Mouse (Mus musculus) heart, adult 2 months (tissue): Measurements from ENCODE around the gene Lrrc39. TPM values are rescaled to one million over a fixed set of nuclear protein-coding genes. Genes with fewer than 3 reads are reported as not detected.
"Not testable (repeated sequence)": the region's sequence is repeated elsewhere in the genome, so short reads cannot be mapped to it uniquely, and the experiment has no call there.

ENCODE experiments used
- DNase-seq, 2 experiments: peaks; one replicate each; pipeline ENCODE4 v3.0.0; 2021
- H3K27ac ChIP-seq: fragments of 200-600 bp; 2 replicates; pipeline ENCODE4 v1.8.1; 2022
- H3K27me3 ChIP-seq: fragments of 200-500 bp; 2 replicates; pipeline ENCODE4 v1.6.1; 2012; ENCODE audit warnings: mild to moderate bottlenecking, low read length, inconsistent platforms, mixed read lengths; ENCODE audit not compliant: control insufficient read depth, insufficient read depth
- H3K36me3 ChIP-seq: fragments of 200-500 bp; 2 replicates; pipeline ENCODE4 v1.6.1; 2012; ENCODE audit warnings: low read length, inconsistent platforms; ENCODE audit not compliant: control insufficient read depth, insufficient read depth
- H3K4me1 ChIP-seq: fragments of 200-500 bp; 2 replicates; pipeline ENCODE4 v1.6.1; 2011; ENCODE audit warnings: low read length; ENCODE audit not compliant: control insufficient read depth, insufficient read depth
- H3K4me3 ChIP-seq: fragments of 200-600 bp; 2 replicates; pipeline ENCODE4 v1.8.1; 2022
- H3K79me2 ChIP-seq: fragments of 200-500 bp; replicated peaks from 2 replicates; pipeline ENCODE4 v1.6.1; 2012; ENCODE audit warnings: mild to moderate bottlenecking, inconsistent platforms, low read length, moderate library complexity, mixed read lengths; ENCODE audit not compliant: control insufficient read depth, insufficient read depth
- H3K9ac ChIP-seq: fragments of 200-500 bp; 2 replicates; pipeline ENCODE4 v1.6.1; 2012; ENCODE audit warnings: low read depth, mild to moderate bottlenecking, control low read depth, inconsistent platforms, low read length, mixed read lengths
- CTCF ChIP-seq: fragments of 200-600 bp; IDR thresholded peaks from 2 replicates; pipeline ENCODE4 v1.8.1; 2022; ENCODE audit warnings: antibody characterized with exemption, mild to moderate bottlenecking, moderate library complexity
- EP300 ChIP-seq: fragments of 200-500 bp; IDR thresholded peaks from 2 replicates; pipeline ENCODE4 v1.6.1; 2011; ENCODE audit warnings: low read depth, low read length, control low read depth; ENCODE audit not compliant: insufficient read depth
- POLR2A ChIP-seq: fragments of 200-500 bp; IDR thresholded peaks from 2 replicates; pipeline ENCODE4 v1.6.1; 2011; ENCODE audit warnings: mild to moderate bottlenecking, low read depth, low read length, control low read depth; ENCODE audit not compliant: insufficient read depth
- WGBS: fragments of 180-500 bp; shearing (Covaris S2); methylation state at CpG from one replicate; pipeline ENCODE4 v1.1.7; 2018; 5-methylcytosine and 5-hydroxymethylcytosine counted together
- intact Hi-C: fragments of 180-260 bp; cut with DNase I; formaldehyde crosslinking; loops from one replicate; pipeline ENCODE4 v1.15.1; 2025
- polyA plus RNA-seq: library from polyadenylated mRNA; depleted of rRNA; stranded (reverse); fragments of >200 nt; gene quantifications from 2 replicates; pipeline ENCODE4 v1.2.3, GENCODE M21; 2012
- total RNA-seq, 2 experiments: library from RNA; stranded (reverse); gene quantifications; 2 replicates each; pipeline ENCODE4 v1.2.3; 2021

The Lrrc39 gene
- total and polyA plus RNA-seq, 3 experiments = 39.3 to 69.5 (median 64.4) TPM

DNA sequence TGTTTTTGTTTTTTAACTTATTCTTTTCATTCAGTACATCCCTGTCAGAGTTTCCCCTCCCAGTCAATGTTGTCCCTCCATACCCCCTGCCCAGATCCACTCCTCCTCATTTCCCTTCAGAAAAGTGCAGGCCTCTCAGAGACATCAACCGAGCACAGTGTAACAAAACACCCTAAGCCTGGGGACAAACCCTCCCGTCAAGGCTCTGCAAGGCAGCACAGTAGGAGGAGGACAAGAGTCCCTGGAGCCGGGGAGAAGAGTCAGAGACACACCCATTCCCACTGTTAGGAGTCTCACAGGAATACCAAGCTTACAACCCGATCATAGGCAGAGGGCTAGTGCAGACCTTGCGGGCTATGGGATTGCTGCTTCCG, 25.6 kb upstream of the Lrrc39 start:
- Histone ChIP-seq H3K9ac (no peak overlapping the region), H3K36me3 (no peaks in the 10 kb centered on the region; the same call in 1 of the 2 replicates), H3K4me3 (no peak overlapping the region), H3K27me3 (no peaks in the 10 kb centered on the region), H3K79me2 (no peaks in the 10 kb centered on the region), H3K4me1 (peaks cover 1% of the 10 kb centered on the region; the same call in 1 of the 2 replicates), H3K27ac (no peak overlapping the region)
- TF ChIP-seq POLR2A = no peak
- TF ChIP-seq EP300 = no peak
- no peak for TF ChIP-seq CTCF
- WGBS = 75% methylated on average over 6 of the region's 6 CpGs
- intact Hi-C loops = no loop called here
- peak in 1 of 2 experiments; percentile 11 for DNase-seq

DNA sequence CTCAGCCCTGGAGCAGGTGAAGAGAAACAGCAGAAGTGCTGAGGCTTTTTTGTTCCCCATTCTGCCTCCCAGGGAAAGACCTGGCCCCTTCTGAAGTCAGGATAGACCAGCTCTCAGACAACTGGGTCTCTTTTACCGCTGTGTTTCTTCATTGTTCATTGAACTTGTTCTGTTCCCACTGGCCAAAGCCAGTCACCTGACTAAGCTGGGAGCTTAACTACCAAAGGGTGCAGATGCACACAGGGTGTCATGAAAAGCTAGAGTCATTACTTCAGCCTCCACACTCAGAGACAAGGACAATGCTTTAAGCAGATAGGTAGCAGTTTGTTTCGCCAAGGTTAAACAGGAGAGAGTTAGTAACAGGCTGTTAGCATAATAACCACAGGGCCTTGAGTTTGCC, 20.7 kb upstream of the Lrrc39 start:
- Histone ChIP-seq H3K9ac (no peak overlapping the region), H3K27ac (no peak overlapping the region), H3K27me3 (no peaks in the 10 kb centered on the region), H3K4me3 (no peak overlapping the region), H3K36me3 (no peaks in the 10 kb centered on the region), H3K4me1 (no peaks in the 10 kb centered on the region), H3K79me2 (no peaks in the 10 kb centered on the region)
- TF ChIP-seq POLR2A = no peak
- no peak for TF ChIP-seq EP300
- no peak for TF ChIP-seq CTCF
- peak in 1 of 2 experiments; percentile 2 for DNase-seq
- intact Hi-C loops = no loop called here
- WGBS = 68% methylated on average over 2 of the region's 2 CpGs

DNA sequence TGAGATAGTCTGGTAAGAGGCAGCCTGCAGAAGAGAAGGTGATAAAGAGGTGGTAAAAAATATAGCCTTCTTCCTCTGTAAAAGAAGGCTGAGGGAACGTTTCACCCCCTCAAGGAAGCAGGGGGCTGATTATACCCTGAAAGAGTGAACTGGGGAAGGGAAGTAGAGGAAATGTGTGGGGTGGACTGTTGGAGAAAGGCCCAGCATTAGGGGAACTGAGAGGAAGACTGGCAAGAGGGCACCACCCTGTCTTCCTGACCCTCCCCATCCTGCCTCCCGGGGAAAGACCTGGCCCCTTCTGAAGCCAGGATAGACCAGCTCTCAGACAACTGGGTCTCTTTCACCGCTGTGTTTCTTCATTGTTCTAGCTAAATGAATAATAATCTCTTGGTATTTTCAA, 20.2 kb upstream of the Lrrc39 start:
- no peaks in the 10 kb centered on the region for H3K36me3 ChIP-seq
- peak in 1 of 2 experiments; percentile 1 for DNase-seq
- H3K9ac ChIP-seq = no peak overlapping the region
- TF ChIP-seq EP300 (no peak), CTCF (no peak), POLR2A (no peak)
- 33% methylated on average over 3 of the region's 3 CpGs for WGBS
- H3K27me3 ChIP-seq = no peaks in the 10 kb centered on the region
- H3K27ac ChIP-seq = no peak overlapping the region
- no peaks in the 10 kb centered on the region for H3K4me1 ChIP-seq
- no peak overlapping the region for H3K4me3 ChIP-seq
- H3K79me2 ChIP-seq = no peaks in the 10 kb centered on the region
- intact Hi-C loops = no loop called here

DNA sequence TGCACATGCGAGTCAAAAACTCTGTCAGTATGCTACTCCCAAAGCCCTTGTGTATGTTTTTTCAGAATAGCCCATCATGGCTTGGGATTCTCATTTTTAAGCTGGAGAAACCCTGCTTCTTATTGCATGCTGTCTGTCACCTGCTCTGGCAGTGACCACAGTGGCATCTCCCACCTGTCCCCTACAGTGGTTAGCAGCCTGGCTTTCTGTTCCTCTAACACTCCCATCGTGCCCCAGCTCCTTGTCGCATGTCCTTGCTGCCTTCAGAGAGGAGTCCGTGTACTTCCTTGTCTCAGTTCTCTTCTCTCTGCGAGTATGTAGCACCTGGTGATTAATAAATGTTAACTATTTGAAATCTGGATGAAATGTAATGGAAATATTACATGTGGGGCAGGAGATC, 15.3 kb upstream of the Lrrc39 start:
- Histone ChIP-seq H3K36me3 (no peaks in the 10 kb centered on the region), H3K27ac (no peak overlapping the region), H3K79me2 (no peaks in the 10 kb centered on the region), H3K27me3 (no peaks in the 10 kb centered on the region), H3K4me3 (no peak overlapping the region), H3K4me1 (no peaks in the 10 kb centered on the region), H3K9ac (no peak overlapping the region)
- intact Hi-C loops = no loop called here
- no peak for TF ChIP-seq CTCF
- TF ChIP-seq EP300 = no peak
- TF ChIP-seq POLR2A = no peak
- no peak for DNase-seq
- WGBS = 88% methylated on average over 5 of the region's 5 CpGs

DNA sequence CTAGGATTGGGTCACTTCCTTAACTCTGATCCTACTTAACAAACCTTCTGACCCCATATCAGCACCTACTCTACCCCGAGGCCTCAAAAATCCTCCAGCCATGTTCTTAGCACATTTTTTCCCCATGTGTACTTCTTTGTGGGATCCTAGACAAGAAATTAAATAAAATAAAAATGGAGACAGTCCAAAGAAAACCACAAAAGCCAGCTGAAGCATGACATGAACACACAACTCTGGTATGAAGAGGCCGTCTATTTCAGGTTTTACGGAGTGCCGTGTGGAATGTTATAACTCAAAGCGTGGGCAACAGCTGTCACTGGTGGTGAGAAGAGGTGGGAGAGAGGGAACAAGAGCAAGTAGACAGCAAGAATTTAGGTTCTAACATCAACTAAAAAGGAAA, 11.4 kb upstream of the Lrrc39 start:
- 87% methylated on average over 5 of the region's 5 CpGs for WGBS
- intact Hi-C loops = no loop called here
- DNase-seq = no peak

DNA sequence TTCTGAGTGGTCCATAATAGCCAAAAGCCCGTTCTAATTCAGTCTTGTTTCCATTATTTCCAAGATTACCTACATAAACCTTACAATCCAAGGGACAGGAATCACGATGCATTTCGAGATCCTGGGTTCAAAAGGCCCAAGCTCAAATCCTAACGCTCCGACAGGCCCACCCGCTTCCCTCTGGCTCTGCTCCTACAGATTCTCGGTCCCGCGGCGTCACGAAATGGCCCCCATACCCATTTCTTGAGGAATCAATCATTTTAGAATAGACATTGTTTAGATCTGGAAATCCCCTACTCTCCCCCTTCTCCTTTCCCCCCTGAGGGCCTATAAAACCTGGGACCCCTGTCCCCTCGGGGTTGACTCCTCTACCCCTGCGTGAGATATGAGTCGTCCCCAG, 1.5 kb upstream of the Lrrc39 start:
- WGBS = 97% methylated on average over 14 of the region's 14 CpGs
- DNase-seq = peak; percentile 11 to 45
- intact Hi-C loops = loop anchor here (5.0 kb wide), 1 partner anchor 49 kb away; the partner anchor contains the start of gene Dbt
- not testable (repeated sequence) for H3K27me3 ChIP-seq, H3K79me2 ChIP-seq, H3K4me1 ChIP-seq, H3K9ac ChIP-seq, H3K36me3 ChIP-seq, H3K27ac ChIP-seq, H3K4me3 ChIP-seq

More for the DNA sequence above, 11.4 kb upstream of the Lrrc39 start:
- Histone ChIP-seq H3K36me3 (no peaks in the 10 kb centered on the region), H3K27ac (no peak overlapping the region), H3K27me3 (no peaks in the 10 kb centered on the region), H3K9ac (no peak overlapping the region), H3K79me2 (no peaks in the 10 kb centered on the region), H3K4me3 (no peak overlapping the region), H3K4me1 (no peaks in the 10 kb centered on the region)
- no peak for TF ChIP-seq CTCF
- TF ChIP-seq POLR2A = no peak
- TF ChIP-seq EP300 = no peak

DNA sequence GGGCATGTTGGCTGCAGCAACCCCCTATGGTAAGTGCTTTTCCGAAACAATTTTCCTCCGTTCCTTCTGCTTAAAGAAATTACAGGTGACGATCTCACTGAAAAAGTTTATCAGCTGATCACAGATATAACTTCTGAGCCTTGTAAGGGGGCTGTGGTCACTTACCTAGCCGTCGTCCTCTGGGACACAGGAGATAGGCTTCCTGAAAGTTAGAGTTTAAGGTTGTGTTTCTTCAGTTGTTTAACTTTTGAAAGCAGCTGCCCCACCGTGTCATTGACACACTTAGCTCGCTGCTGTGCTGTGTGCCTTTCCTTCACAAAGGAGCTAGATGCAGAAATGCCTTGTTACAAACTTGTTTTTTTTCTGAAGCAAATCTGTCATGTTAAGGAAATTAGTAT, 321 bp downstream of the Lrrc39 start:
- H3K27ac ChIP-seq = peak overlapping the region; percentile 96
- 14% methylated on average over 7 of the region's 7 CpGs for WGBS

More for the DNA sequence above, 321 bp downstream of the Lrrc39 start:
- no peak for TF ChIP-seq EP300
- TF ChIP-seq CTCF = no peak
- TF ChIP-seq POLR2A = no peak
- peak overlapping the region; percentile 54 for H3K4me3 ChIP-seq
- peaks cover 4% of the 10 kb centered on the region for H3K4me1 ChIP-seq
- H3K79me2 ChIP-seq = no peaks in the 10 kb centered on the region
- peak overlapping the region; percentile 77 for H3K9ac ChIP-seq
- no peaks in the 10 kb centered on the region for H3K27me3 ChIP-seq
- no peaks in the 10 kb centered on the region for H3K36me3 ChIP-seq
- no peak for DNase-seq
- intact Hi-C loops = loop anchor here (5.0 kb wide), 1 partner anchor 51 kb away; the partner anchor contains the start of gene Dbt
